In genomic region chr1:138703291-138703690, GRCm38 (mm10) we compare ENCODE assay signal across 17 mouse cellular contexts.
A peak's percentile ranks its signal among the peaks of the same experiment; 100 is the strongest.
DNase-seq lines count a peak whose midpoint lies in the region; ATAC-seq and TF ChIP-seq lines count a peak whose summit lies in the region.
"Had no signal": no experiment of that assay in that cellular context is flagged by ENCODE, and none has a peak within 500 bp of the region (broad histone marks: within the 10 kb centered on the region; RNA-seq: fewer than 3 reads in every experiment).

No protein-coding gene starts in this region.

- peak; percentile 19 for DNase-seq in embryo, embryonic 10.5 days (ENCODE audit: low spot score)
- DNase-seq in embryo, embryonic 9.5 days (ENCODE audit: extremely low spot score) = no peak
- DNase-seq in midbrain, embryonic 14.5 days = peak; percentile 35
- no peak for DNase-seq in midbrain, embryonic 10.5 days (ENCODE audit: low spot score)
- DNase-seq in cerebellum, postnatal 36 days = no peak
- DNase-seq in thymus, postnatal 0 days (ENCODE audit: low spot score) = no peak
- DNase-seq: adrenal gland, postnatal 14 days; cerebellum, postnatal 14 days; heart, postnatal 10 days; kidney, adult 8-10 months; liver; thymus, postnatal 14 days had no signal

- no peak overlapping the region for H3K27ac ChIP-seq in intestine, postnatal 0 days (ENCODE audit: low read depth, low read length)
- no peak overlapping the region for H3K27ac ChIP-seq in intestine, embryonic 16.5 days (ENCODE audit: low read length)
- no peak overlapping the region for H3K27ac ChIP-seq in midbrain, embryonic 14.5 days (replicated peaks; ENCODE audit: low read depth, low read length)
- no peak overlapping the region for H3K27ac ChIP-seq in midbrain, embryonic 10.5 days (replicated peaks)
- H3K27ac ChIP-seq: embryonic facial prominence, embryonic 15.5 days had no signal

- TF ChIP-seq CTCF in intestine, postnatal 0 days (IDR thresholded peaks at IDR 0.05; ENCODE audit: low read depth) = peak; percentile 48

- no peaks in the 10 kb centered on the region for H3K9me3 ChIP-seq in intestine, postnatal 0 days (ENCODE audit: control insufficient read depth)
- no peaks in the 10 kb centered on the region for H3K9me3 ChIP-seq in intestine, embryonic 16.5 days (ENCODE audit: control insufficient read depth, low read length)
- no peaks in the 10 kb centered on the region for H3K9me3 ChIP-seq in midbrain, embryonic 14.5 days (ENCODE audit: control insufficient read depth, low read length)
- H3K9me3 ChIP-seq in midbrain, embryonic 10.5 days (replicated peaks) = no peaks in the 10 kb centered on the region
- H3K9me3 ChIP-seq: embryonic facial prominence, embryonic 15.5 days; megakaryocyte, embryonic 14.5 days had no signal

- no peak for ATAC-seq in intestine, postnatal 0 days
- ATAC-seq in intestine, embryonic 16.5 days = no peak
- no peak for ATAC-seq in midbrain, embryonic 14.5 days (ENCODE audit: low FRiP score, low TSS enrichment)
- ATAC-seq: hindbrain, embryonic 16.5 days had no signal

- WGBS in intestine, postnatal 0 days = 65% methylated on average over 5 of the region's 5 CpGs
- 61% methylated on average over 5 of the region's 5 CpGs for WGBS in intestine, embryonic 16.5 days
- 74% methylated on average over 5 of the region's 5 CpGs for WGBS in midbrain, embryonic 14.5 days
- WGBS in midbrain, embryonic 10.5 days = 77% methylated on average over 5 of the region's 5 CpGs

- no peaks in the 10 kb centered on the region for H3K4me1 ChIP-seq in intestine, postnatal 0 days (replicated peaks; ENCODE audit: control insufficient read depth, insufficient read depth, low read length)
- no peaks in the 10 kb centered on the region for H3K4me1 ChIP-seq in intestine, embryonic 16.5 days (ENCODE audit: control insufficient read depth, insufficient read depth, low read length)
- no peaks in the 10 kb centered on the region for H3K4me1 ChIP-seq in midbrain, embryonic 14.5 days (ENCODE audit: control insufficient read depth, insufficient read depth, low read length)
- H3K4me1 ChIP-seq in midbrain, embryonic 10.5 days = no peaks in the 10 kb centered on the region
- H3K4me1 ChIP-seq: embryonic facial prominence, embryonic 15.5 days; megakaryocyte, embryonic 14.5 days had no signal

- H3K27me3 ChIP-seq in intestine, postnatal 0 days (replicated peaks; ENCODE audit: control insufficient read depth, insufficient read depth, low read length) = no peaks in the 10 kb centered on the region
- no peaks in the 10 kb centered on the region for H3K27me3 ChIP-seq in intestine, embryonic 16.5 days (replicated peaks; ENCODE audit: control insufficient read depth, insufficient read depth, low read length)
- no peaks in the 10 kb centered on the region for H3K27me3 ChIP-seq in midbrain, embryonic 14.5 days (ENCODE audit: control insufficient read depth, insufficient read depth, low read length)
- H3K27me3 ChIP-seq in midbrain, embryonic 10.5 days (ENCODE audit: low read depth, poor library complexity, severe bottlenecking) = no peaks in the 10 kb centered on the region
- H3K27me3 ChIP-seq: embryonic facial prominence, embryonic 15.5 days; megakaryocyte, embryonic 14.5 days had no signal

- H3K4me2 ChIP-seq in intestine, postnatal 0 days (replicated peaks; ENCODE audit: low read depth) = no peak overlapping the region
- no peak overlapping the region for H3K4me2 ChIP-seq in intestine, embryonic 16.5 days (ENCODE audit: low read depth, low read length)
- no peak overlapping the region for H3K4me2 ChIP-seq in midbrain, embryonic 14.5 days (ENCODE audit: low read length)
- H3K4me2 ChIP-seq: embryonic facial prominence, embryonic 15.5 days had no signal

- no peak overlapping the region for H3K9ac ChIP-seq in intestine, postnatal 0 days (ENCODE audit: low read depth, low read length)
- no peak overlapping the region for H3K9ac ChIP-seq in intestine, embryonic 16.5 days (ENCODE audit: low read depth, low read length)
- no peak overlapping the region for H3K9ac ChIP-seq in midbrain, embryonic 14.5 days (replicated peaks; ENCODE audit: low read length)
- H3K9ac ChIP-seq: embryonic facial prominence, embryonic 15.5 days had no signal

- no peaks in the 10 kb centered on the region for H3K36me3 ChIP-seq in intestine, postnatal 0 days (ENCODE audit: control insufficient read depth, insufficient read depth)
- no peaks in the 10 kb centered on the region for H3K36me3 ChIP-seq in intestine, embryonic 16.5 days (ENCODE audit: control insufficient read depth, insufficient read depth, low read length)
- H3K36me3 ChIP-seq in midbrain, embryonic 14.5 days (ENCODE audit: control insufficient read depth, insufficient read depth, low read length) = no peaks in the 10 kb centered on the region
- no peaks in the 10 kb centered on the region for H3K36me3 ChIP-seq in midbrain, embryonic 10.5 days
- H3K36me3 ChIP-seq: embryonic facial prominence, embryonic 15.5 days had no signal

- no peak overlapping the region for H3K4me3 ChIP-seq in intestine, postnatal 0 days (ENCODE audit: low read depth, low read length)
- no peak overlapping the region for H3K4me3 ChIP-seq in intestine, embryonic 16.5 days (ENCODE audit: low read length)
- no peak overlapping the region for H3K4me3 ChIP-seq in midbrain, embryonic 14.5 days (replicated peaks; ENCODE audit: low read depth, low read length)
- no peak overlapping the region for H3K4me3 ChIP-seq in midbrain, embryonic 10.5 days
- H3K4me3 ChIP-seq: embryonic facial prominence, embryonic 15.5 days; megakaryocyte, embryonic 14.5 days had no signal

Comparison
In these comparisons a context has a peak if more than half of its experiments do, and no peak if none do; other contexts are left out.
1. DNase-seq: peak in embryo, embryonic 10.5 days (single experiment) and midbrain, embryonic 14.5 days (single experiment); none in embryo, embryonic 9.5 days (single experiment), midbrain, embryonic 10.5 days (single experiment), cerebellum, postnatal 36 days (0 of 2) and thymus, postnatal 0 days (single experiment).